Mouse (Mus musculus): ENCODE measurements at regions not wholly inside any gene's neighbourhood (a gene's known extent, or its start where the extent isn't known, plus 50 kb on each side); places are given as distances from the start of the nearest gene placed in this dataset.
A peak's percentile ranks its signal among the peaks of the same experiment; 100 is the strongest.

DNA sequence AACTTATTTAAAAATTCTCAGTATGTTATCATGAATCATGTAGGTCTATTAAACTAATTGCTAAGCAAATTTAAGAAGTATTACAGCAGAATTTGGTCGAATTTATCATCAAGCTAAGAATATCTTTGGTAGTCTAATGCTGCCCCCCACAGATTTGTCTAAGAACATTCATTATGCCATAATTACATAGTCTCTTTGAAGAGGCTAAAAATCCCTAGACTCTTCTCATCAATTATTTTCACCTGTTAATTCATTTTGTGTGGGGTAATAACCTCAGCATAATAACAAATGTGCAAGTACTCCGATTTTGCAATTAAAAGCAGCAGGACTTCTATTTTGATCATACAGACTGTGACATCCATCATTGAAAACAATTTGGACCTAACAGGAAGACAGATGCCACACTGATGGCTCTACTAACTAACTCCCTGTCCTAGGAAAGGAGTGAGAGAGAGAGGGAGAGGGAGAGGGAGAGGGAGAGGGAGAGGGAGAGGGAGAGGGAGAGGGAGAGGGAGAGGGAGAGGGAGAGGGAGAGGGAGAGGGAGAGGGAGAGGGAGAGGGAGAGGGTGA, 189.2 kb upstream of the 1700008P02Rik start:
- TF ChIP-seq POLR2A (IDR thresholded peaks at IDR 0.05; ENCODE audit: control insufficient read depth in 1 of 2, insufficient read depth in 1 of 2, low read depth in 1 of 2, low read length in 2 of 2, poor library complexity in 1 of 2) (no peak), SMC3 (IDR thresholded peaks at IDR 0.05; ENCODE audit: low read depth, low read length) (peak; percentile 12; the same call in 1 of the 2 replicates), E2F4 (IDR thresholded peaks at IDR 0.05; ENCODE audit: borderline replicate concordance, low read depth, low read length) (no peak), CTCF (IDR thresholded peaks at IDR 0.05 in 2 of 3, conservative IDR thresholded peaks at IDR 0.05 in 1 of 3; ENCODE audit: control insufficient read depth in 1 of 3, insufficient read depth in 1 of 3, low read depth in 2 of 3, low read length in 3 of 3, poor library complexity in 1 of 3, severe bottlenecking in 1 of 3) (peak in 1 of 3 experiments; percentile 14; a peak in 1 of 6 replicates), ELF1 (IDR thresholded peaks at IDR 0.05; ENCODE audit: low read depth, low read length) (no peak)

All from MEL (cell line).